Mouse (Mus musculus): Measurements from ENCODE around the gene Jade2. TPM values are rescaled to one million over a fixed set of nuclear protein-coding genes. Genes with fewer than 3 reads are reported as not detected.
A peak's percentile ranks its signal among the peaks of the same experiment; 100 is the strongest.

Gene Jade2
- polyA plus RNA-seq (2016; fragmentation: Nextera tagmentation; extraction: Ambion mirVana): 0.57 and 0.81 TPM in 2 replicates

GRCm38 (mm10) chr11:51857081-51857671, at the start of gene Jade2:
TSS of gene Jade2 (minus strand) at chr11:51857653.
- Histone ChIP-seq H3K4me1 (replicated peaks) (peaks cover 11% of the 10 kb centered on the region), H3K9ac (peak within 1 kb of the TSS; percentile 79), H3K27me3 (replicated peaks) (peaks cover 7% of the 10 kb centered on the region), H3K27ac (ENCODE audit: poor library complexity, severe bottlenecking) (peak within 1 kb of the TSS; percentile 77), H3K4me2 (peak within 1 kb of the TSS; percentile 99), H3K36me3 (no peaks in the 10 kb centered on the region), H3K4me3 (peak within 1 kb of the TSS; percentile 76), H3K9me3 (replicated peaks) (no peaks in the 10 kb centered on the region)
- no peak for ATAC-seq (ENCODE audit: insufficient number of reproducible peaks, low FRiP score)
- under 1% methylated on average over 46 of the region's 47 CpGs for WGBS

DNA sequence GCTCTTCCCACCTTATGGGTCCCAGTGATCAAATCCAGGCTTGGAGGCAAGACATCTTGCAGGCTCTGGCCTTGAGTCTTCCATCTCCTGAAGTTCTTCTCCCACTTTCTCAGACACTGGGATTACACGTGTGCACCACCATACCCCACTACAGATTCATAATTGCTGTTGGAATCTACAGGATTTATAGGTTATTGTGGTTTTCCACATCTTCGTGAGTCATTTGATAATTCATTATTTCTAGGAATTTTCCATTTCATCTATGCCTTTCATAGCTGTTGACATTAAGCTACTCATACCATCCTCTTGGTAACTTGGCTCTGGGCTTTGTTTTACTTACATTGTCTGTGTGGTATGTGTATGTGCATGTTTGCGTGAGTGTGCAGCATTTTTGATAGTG, 46.8 kb upstream of the Jade2 start:
- no peaks in the 10 kb centered on the region for H3K4me1 ChIP-seq (replicated peaks)
- H3K4me3 ChIP-seq: no peak overlapping the region
- no peak overlapping the region for H3K27ac ChIP-seq (ENCODE audit: poor library complexity, severe bottlenecking)
- H3K36me3 ChIP-seq: no peaks in the 10 kb centered on the region
- H3K4me2 ChIP-seq: no peak overlapping the region
- no peaks in the 10 kb centered on the region for H3K9me3 ChIP-seq (replicated peaks)
- no peak overlapping the region for H3K9ac ChIP-seq
- 84% methylated on average over 3 of the region's 3 CpGs for WGBS
- ATAC-seq (ENCODE audit: insufficient number of reproducible peaks, low FRiP score): no peak
- H3K27me3 ChIP-seq (replicated peaks): peaks cover 6% of the 10 kb centered on the region; the same call in 1 of the 2 replicates

GRCm38 (mm10) chr11:51899691-51900090, 42.2 kb upstream of the Jade2 start:
- Histone ChIP-seq H3K4me3 (no peak overlapping the region), H3K27ac (ENCODE audit: poor library complexity, severe bottlenecking) (no peak overlapping the region), H3K9ac (no peak overlapping the region), H3K9me3 (replicated peaks) (no peaks in the 10 kb centered on the region), H3K4me1 (replicated peaks) (no peaks in the 10 kb centered on the region), H3K4me2 (no peak overlapping the region), H3K27me3 (replicated peaks) (peaks cover 20% of the 10 kb centered on the region), H3K36me3 (no peaks in the 10 kb centered on the region)
- no peak for ATAC-seq (ENCODE audit: insufficient number of reproducible peaks, low FRiP score)
- 79% methylated on average over 10 of the region's 10 CpGs for WGBS

GRCm38 (mm10) chr11:51898326-51899080, 41.0 kb upstream of the Jade2 start:
- ATAC-seq (ENCODE audit: insufficient number of reproducible peaks, low FRiP score): no peak
- Histone ChIP-seq H3K36me3 (no peaks in the 10 kb centered on the region), H3K9ac (no peak overlapping the region), H3K4me2 (no peak overlapping the region), H3K27me3 (replicated peaks) (peaks cover 20% of the 10 kb centered on the region), H3K4me3 (no peak overlapping the region), H3K4me1 (replicated peaks) (no peaks in the 10 kb centered on the region), H3K9me3 (replicated peaks) (no peaks in the 10 kb centered on the region), H3K27ac (ENCODE audit: poor library complexity, severe bottlenecking) (no peak overlapping the region)
- WGBS: 49% methylated on average over 21 of the region's 21 CpGs

GRCm38 (mm10) chr11:51897311-51897710, 39.9 kb upstream of the Jade2 start:
- H3K27ac ChIP-seq (ENCODE audit: poor library complexity, severe bottlenecking): no peak overlapping the region
- no peaks in the 10 kb centered on the region for H3K4me1 ChIP-seq (replicated peaks)
- no peak overlapping the region for H3K4me3 ChIP-seq
- 78% methylated on average over 11 of the region's 11 CpGs for WGBS
- no peak for ATAC-seq (ENCODE audit: insufficient number of reproducible peaks, low FRiP score)
- no peaks in the 10 kb centered on the region for H3K9me3 ChIP-seq (replicated peaks)
- H3K27me3 ChIP-seq (replicated peaks): peaks cover 20% of the 10 kb centered on the region
- H3K36me3 ChIP-seq: no peaks in the 10 kb centered on the region
- H3K4me2 ChIP-seq: no peak overlapping the region
- H3K9ac ChIP-seq: no peak overlapping the region

DNA sequence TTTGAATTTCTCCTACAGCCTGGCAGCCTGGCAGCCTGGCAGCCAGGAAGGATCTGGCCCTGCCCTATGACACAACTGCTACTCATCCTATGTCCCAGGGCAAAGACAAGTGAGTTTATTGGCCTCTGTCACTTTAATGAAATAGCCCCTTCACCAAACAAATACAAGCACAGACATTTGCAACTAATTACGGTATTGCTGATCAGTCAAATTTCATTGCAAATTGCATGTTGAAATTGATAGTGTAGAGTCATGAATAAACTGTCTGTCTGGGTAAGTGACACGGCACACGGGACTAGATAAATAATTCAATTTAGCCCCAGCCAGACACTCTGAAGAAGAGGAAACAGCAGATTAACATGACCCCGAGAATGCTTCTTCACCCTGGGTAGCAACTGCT, 38.6 kb upstream of the Jade2 start:
- Histone ChIP-seq H3K9ac (no peak overlapping the region), H3K36me3 (no peaks in the 10 kb centered on the region), H3K9me3 (replicated peaks) (no peaks in the 10 kb centered on the region), H3K27ac (ENCODE audit: poor library complexity, severe bottlenecking) (no peak overlapping the region), H3K27me3 (replicated peaks) (peaks cover 20% of the 10 kb centered on the region), H3K4me1 (replicated peaks) (no peaks in the 10 kb centered on the region), H3K4me3 (no peak overlapping the region), H3K4me2 (no peak overlapping the region)
- 42% methylated on average over 4 of the region's 4 CpGs for WGBS
- ATAC-seq (ENCODE audit: insufficient number of reproducible peaks, low FRiP score): no peak

DNA sequence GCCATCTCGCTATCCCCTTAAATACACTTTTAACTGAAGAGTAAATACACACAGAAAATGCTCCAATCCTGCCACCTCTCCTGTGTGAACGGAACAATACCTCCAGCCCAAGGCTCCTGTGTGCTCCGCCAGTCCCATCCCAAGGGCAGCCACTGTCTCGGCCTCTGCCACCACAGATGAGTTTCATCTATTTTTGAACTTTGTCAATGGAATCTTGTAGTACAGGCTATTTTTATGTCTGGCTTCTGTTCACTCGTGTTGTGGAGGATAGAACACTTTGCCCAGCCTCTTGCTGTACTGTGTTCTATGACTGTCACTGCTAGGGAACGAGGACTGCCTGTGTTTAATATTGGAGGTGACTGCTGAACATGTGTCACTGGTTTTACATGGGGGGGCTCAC, 28.2 kb upstream of the Jade2 start:
- Histone ChIP-seq H3K4me3 (no peak overlapping the region), H3K9ac (no peak overlapping the region), H3K4me1 (replicated peaks) (peaks cover 13% of the 10 kb centered on the region), H3K27ac (ENCODE audit: poor library complexity, severe bottlenecking) (no peak overlapping the region; the same call in none of the 2 replicates), H3K36me3 (no peaks in the 10 kb centered on the region), H3K9me3 (replicated peaks) (no peaks in the 10 kb centered on the region), H3K27me3 (replicated peaks) (no peaks in the 10 kb centered on the region), H3K4me2 (no peak overlapping the region)
- no peak for ATAC-seq (ENCODE audit: insufficient number of reproducible peaks, low FRiP score)
- WGBS: 52% methylated on average over 6 of the region's 6 CpGs

DNA sequence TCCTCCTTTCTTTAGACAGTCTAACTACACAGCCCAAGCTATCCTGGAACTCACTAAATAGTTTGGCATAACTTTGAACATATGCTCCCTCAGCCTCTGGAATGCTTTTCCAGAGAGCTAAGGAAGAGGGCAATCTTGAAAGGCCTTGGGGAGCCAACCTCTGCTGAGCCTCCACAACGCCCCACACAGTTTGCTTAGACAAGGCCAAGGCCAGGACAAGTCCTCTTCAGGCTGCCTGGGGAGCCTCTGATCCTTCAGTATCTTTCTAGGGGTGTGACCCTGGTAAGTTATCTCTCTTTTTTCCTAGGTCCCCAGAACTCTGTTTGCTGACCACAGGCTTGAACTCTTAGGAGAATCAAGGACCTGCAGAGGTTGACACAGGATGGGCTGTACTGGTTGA, 26.6 kb upstream of the Jade2 start:
- Histone ChIP-seq H3K4me2 (no peak overlapping the region), H3K36me3 (no peaks in the 10 kb centered on the region), H3K4me3 (no peak overlapping the region), H3K27ac (ENCODE audit: poor library complexity, severe bottlenecking) (0 out of 2 replicates have a peak overlapping the region, but pooled peaks have one; percentile 1), H3K9ac (no peak overlapping the region), H3K9me3 (replicated peaks) (peaks cover 9% of the 10 kb centered on the region; the same call in 1 of the 2 replicates), H3K27me3 (replicated peaks) (no peaks in the 10 kb centered on the region), H3K4me1 (replicated peaks) (peaks cover 13% of the 10 kb centered on the region)
- ATAC-seq (ENCODE audit: insufficient number of reproducible peaks, low FRiP score): no peak
- 48% methylated on average over 1 of the region's 1 CpGs for WGBS

DNA sequence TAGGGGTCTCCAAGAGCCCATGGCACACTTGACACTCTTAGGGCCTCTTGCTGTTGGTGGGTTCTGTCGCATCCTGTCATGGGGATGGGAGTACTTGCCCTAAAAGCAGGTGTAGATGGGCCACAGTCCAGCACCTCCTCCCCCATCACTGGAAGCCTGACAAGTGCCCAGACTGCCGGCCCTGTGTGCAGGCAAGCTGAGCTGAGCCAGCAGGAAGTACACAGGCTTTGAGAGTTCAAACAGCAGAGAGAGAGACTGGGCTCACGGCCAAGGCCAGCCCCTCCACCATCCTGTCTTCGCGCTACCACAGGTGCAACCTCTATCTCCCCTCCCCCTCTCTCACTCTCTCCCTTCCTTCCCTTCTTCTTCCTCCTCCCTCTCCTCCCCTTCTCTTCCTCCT, 26.2 kb upstream of the Jade2 start:
- no peak overlapping the region for H3K9ac ChIP-seq
- no peaks in the 10 kb centered on the region for H3K27me3 ChIP-seq (replicated peaks)
- no peaks in the 10 kb centered on the region for H3K36me3 ChIP-seq
- no peak overlapping the region for H3K4me2 ChIP-seq
- H3K9me3 ChIP-seq (replicated peaks): peaks cover 9% of the 10 kb centered on the region; the same call in 1 of the 2 replicates
- WGBS: 23% methylated on average over 5 of the region's 5 CpGs
- H3K27ac ChIP-seq (ENCODE audit: poor library complexity, severe bottlenecking): 0 out of 2 replicates have a peak overlapping the region, but pooled peaks have one; percentile 1
- H3K4me1 ChIP-seq (replicated peaks): peaks cover 13% of the 10 kb centered on the region
- peak; percentile 76; the same call in 1 of the 2 replicates for ATAC-seq (ENCODE audit: insufficient number of reproducible peaks, low FRiP score)
- H3K4me3 ChIP-seq: no peak overlapping the region

DNA sequence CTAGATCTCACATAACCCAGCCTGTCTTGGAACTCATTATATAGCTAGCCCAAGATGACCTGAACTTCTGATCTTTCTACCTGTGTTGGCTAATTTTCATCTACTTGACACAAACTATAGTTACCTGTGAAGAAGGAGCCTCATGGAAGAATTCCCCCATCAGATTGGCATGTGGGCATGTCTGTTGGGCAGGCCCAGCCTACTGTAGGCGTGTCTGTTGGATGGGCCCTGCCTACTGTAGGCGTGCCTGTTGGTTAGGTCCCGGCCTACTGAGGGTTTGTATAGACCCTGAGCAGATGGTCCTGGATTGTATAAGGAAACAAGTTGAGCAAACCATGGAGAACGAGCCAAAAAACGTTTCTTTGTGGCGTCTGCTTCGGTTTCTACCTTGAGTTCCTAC, 24.3 kb upstream of the Jade2 start:
- no peak overlapping the region for H3K27ac ChIP-seq (ENCODE audit: poor library complexity, severe bottlenecking)
- H3K9me3 ChIP-seq (replicated peaks): peaks cover 9% of the 10 kb centered on the region; the same call in 1 of the 2 replicates
- H3K4me1 ChIP-seq (replicated peaks): peaks cover 13% of the 10 kb centered on the region
- H3K27me3 ChIP-seq (replicated peaks): no peaks in the 10 kb centered on the region
- H3K4me3 ChIP-seq: no peak overlapping the region
- H3K9ac ChIP-seq: no peak overlapping the region
- no peaks in the 10 kb centered on the region for H3K36me3 ChIP-seq
- ATAC-seq (ENCODE audit: insufficient number of reproducible peaks, low FRiP score): no peak
- 77% methylated on average over 7 of the region's 7 CpGs for WGBS
- no peak overlapping the region for H3K4me2 ChIP-seq

- WGBS: 77% methylated on average over 15 of the region's 15 CpGs
- no peak for ATAC-seq (ENCODE audit: insufficient number of reproducible peaks, low FRiP score)
Measured at GRCm38 (mm10) chr11:51881041-51881730, 23.7 kb upstream of the Jade2 start.

More at GRCm38 (mm10) chr11:51881041-51881730, 23.7 kb upstream of the Jade2 start:
- H3K4me1 ChIP-seq (replicated peaks): peaks cover 13% of the 10 kb centered on the region
- no peak overlapping the region for H3K9ac ChIP-seq
- H3K4me2 ChIP-seq: no peak overlapping the region
- no peaks in the 10 kb centered on the region for H3K27me3 ChIP-seq (replicated peaks)
- no peak overlapping the region for H3K27ac ChIP-seq (ENCODE audit: poor library complexity, severe bottlenecking)
- H3K9me3 ChIP-seq (replicated peaks): peaks cover 9% of the 10 kb centered on the region; the same call in 1 of the 2 replicates
- H3K36me3 ChIP-seq: no peaks in the 10 kb centered on the region
- no peak overlapping the region for H3K4me3 ChIP-seq
